Mouse (Mus musculus) liver, embryonic 14 days (tissue): ENCODE data around the gene Prnp. TPM values are rescaled to one million over a fixed set of nuclear protein-coding genes. Genes with fewer than 3 reads are reported as not detected.

Experiments
- polyA plus RNA-seq: library from polyadenylated mRNA; depleted of rRNA; stranded (reverse); fragments of >200 nt; gene quantifications from 2 replicates; pipeline ENCODE4 v1.2.3, GENCODE M21; 2012; rRNA removed

Gene Prnp
- polyA plus RNA-seq: 12.0 and 15.3 TPM in 2 replicates

DNA sequence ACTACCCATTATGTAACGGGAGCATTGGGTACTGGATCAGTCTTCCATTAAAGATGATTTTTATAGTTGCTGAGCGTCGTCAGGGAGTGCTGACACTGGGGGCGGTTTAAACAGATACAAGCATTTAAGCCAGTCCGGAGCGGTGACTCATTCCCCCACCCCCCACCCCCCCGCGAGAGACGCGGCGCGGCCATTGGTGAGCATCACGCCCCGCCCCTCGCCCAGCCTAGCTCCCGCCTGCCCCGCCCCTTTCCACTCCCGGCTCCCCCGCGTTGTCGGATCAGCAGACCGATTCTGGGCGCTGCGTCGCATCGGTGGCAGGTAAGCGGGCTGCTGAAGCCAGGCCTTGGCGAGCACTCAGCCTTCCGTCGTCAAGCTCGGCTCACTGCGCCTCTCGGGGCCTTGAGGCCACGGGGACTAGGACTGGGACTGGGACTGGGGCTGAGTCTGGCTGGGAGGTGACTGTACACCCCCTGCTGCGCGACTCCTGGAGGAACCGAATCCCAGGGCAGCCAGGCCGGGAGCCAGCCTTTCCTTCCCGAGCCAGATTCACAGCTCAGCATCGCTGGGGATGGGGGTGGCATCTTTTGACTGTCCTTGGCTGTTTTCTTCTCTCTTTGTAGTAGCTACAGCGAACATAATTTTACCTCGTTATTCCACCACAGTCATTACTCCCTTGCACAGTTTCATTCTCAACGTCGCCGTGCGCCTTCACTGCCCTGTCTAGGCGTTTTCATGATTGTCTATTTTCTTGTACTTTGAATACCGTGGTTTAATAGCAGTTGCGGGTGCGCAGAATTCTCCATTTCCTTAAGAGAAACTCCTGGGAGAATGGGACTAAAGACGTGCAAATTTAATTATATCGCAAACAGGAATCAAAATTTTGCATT, at the start of gene Prnp, which contains the start of gene Prn:
TSS of gene Prnp (plus strand) at position 246 of the 890 bp plus-strand sequence.
TSS of gene Prn (plus strand) at position 275 of the 890 bp plus-strand sequence.

DNA sequence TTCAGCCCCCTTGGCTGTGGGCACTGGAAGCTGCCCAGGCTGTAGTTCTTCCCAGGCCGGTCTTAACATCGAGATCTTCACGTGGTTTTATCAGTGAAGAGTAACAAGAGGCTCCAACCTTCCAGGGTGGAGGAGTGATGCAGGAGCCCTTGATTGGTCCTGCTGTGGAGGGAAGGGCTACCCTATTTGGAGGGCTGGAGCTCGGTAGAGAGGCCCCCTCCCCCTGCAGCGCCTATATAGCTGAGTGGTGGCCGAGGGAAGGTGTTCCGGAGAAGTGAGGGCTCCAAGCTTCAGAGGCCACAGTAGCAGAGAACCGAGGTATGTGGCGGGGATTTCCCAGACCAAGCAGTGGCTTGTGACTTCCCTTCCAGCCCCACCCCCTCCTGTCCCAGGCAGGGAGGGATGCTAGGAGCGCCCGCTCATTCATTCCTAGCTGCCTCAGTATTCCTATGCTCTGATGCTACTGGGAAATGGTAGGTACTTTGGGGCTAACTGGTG, 40.9 kb downstream of the Prnp start, which contains the start of gene Prnd:
TSS of gene Prnd (plus strand) at position 264 of the 498 bp plus-strand sequence.

Other genes with a start within 250 kb of the Prnp start
- gene Erv3, start 50.2 kb upstream of the Prnp start, polyA plus RNA-seq: 0.01 and 0.06 TPM in 2 replicates
- not detected in 2 replicates for gene Prn, start within 50 bp of the Prnp start, polyA plus RNA-seq
- gene Prnd, start 40.9 kb downstream of the Prnp start, polyA plus RNA-seq: 0.10 and 0.27 TPM in 2 replicates
- gene Rassf2, start 120.3 kb downstream of the Prnp start, polyA plus RNA-seq: 1.2 and 1.4 TPM in 2 replicates
- 1.5 and 1.7 TPM in 2 replicates for gene Slc23a2, start 235.2 kb downstream of the Prnp start, polyA plus RNA-seq